Mouse (Mus musculus) left cerebral cortex, postnatal 10 days (tissue): ENCODE data around the gene Ankrd39. TPM values are rescaled to one million over a fixed set of nuclear protein-coding genes. Genes with fewer than 3 reads are reported as not detected.
"Not testable (repeated sequence)": the region's sequence is repeated elsewhere in the genome, so short reads cannot be mapped to it uniquely, and the experiment has no call there.

ENCODE experiments used
- DNase-seq, 2 experiments: peaks; one replicate each; pipeline ENCODE4 v3.0.0; 2021 to 2022; ENCODE audit warnings: low spot score in 2 of 2, mixed read lengths in 1 of 2; ENCODE audit errors: extremely low spot score in 1 of 2
- intact Hi-C: fragments of 180-260 bp; cut with DNase I; formaldehyde crosslinking; loops from one replicate; pipeline ENCODE4 v1.15.1; 2025
- total RNA-seq, 2 experiments: library from RNA; stranded (reverse); gene quantifications; 2 replicates each; pipeline ENCODE4 v1.2.3; 2021

Gene Ankrd39
- total RNA-seq, 2 experiments from 2014 or later: 13.4 to 18.1 TPM

DNA sequence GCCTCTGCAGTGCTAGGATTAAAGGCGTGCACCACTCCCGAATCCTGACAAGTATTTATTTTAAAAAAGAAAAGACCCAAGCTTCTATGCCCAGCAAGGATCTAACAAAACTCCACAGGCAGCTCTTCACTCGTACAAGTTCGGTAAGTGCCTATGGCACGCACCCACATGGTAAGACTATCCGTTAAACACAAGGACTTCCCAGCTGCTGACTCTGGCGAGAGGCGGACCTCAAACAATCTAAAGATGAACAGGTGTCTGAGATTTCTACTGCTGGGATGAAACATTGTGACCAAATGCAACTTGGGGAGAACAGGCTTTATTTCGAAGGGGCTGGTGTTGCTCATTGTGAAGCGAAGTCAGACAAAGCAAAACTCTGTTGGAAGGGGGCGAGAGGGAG is 7.1 kb downstream of the Ankrd39 start:
- DNase-seq: no peak
- intact Hi-C loops: no loop called here

DNA sequence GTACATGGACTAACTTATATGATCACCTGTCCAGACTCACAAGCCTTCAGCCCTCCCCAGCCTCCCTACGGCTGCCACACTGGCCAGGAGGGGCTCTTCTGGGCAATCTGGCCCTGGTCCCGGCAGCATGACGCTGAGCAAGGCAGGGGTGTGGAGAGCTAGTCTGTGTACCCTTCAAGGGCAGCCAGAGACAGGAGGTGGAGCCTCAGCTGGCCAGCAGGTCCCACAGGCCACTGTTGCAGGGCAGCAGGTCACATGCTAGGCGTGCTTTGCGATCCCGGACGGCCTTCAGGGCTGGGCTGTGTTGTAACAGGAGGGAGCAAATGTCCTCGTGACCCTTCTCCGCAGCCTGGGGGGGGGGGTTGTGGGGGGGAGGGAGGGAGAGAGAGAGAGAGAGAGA is 8.1 kb downstream of the Ankrd39 start, which contains the start of gene Gm42417:
Gm42417 (minus strand) TSS at position 244 of the 400 bp plus-strand sequence.
- peak in 1 of 2 experiments; percentile 54 for DNase-seq
- intact Hi-C loops: no loop called here

DNA sequence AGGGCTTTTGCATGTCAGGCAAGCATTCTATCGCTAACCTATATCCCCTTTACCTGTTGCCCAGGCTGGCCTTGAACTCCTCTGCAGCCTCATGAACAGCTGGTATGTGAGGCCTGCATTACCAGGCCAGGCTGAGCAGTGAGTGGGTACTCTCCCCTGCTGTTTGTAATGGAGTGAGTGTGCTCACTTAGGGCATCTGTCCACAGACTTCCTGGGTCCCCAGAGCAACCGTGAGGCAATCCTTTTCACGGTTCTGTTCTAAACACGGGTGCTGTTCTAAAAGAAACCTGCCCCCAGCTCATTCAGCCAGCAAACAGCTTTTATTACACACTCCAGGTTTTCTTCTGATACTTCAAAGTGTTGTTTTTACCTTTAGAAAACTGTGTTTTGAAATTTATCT is 8.5 kb downstream of the Ankrd39 start:
- no peak for DNase-seq
- intact Hi-C loops: no loop called here

DNA sequence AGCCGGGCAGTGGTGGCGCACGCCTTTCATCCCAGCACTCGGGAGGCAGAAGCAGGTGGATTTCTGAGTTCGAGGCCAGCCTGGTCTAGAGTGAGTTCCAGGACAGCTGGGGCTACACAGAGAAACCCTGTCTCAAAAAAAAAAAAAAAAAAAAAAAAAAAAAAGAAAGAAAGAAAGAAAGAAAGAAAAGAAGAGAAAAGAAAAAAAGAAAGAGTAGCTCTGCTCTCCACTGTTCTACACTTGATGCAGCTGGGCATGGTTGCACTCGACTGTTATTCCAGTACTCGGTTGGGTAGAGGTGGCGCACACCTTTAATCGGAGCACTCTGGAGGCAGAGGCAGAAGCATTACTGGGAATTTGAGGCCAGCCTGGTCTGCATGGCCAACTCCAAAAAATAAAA is 10.5 kb downstream of the Ankrd39 start, which contains the start of gene Ankrd23:
Ankrd23 (minus strand) TSS at position 101 of the 400 bp plus-strand sequence.
- intact Hi-C loops, DNase-seq: not testable (repeated sequence)

DNA sequence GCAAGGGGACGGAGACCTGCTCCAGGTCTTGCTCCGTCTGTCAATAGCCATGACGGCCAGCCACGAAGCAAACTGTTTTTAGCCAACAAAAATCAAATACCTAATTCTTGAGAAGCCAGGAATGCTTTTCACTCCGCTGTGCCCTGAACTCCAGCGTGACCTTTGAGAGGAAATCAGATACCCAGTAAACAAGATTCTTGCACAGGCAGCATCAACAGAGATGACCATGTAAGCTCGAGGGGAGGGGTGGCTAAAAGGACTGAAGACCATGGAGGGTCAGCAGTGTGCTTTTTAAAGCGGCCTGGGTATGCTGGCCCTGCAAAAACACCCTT is 10.9 kb downstream of the Ankrd39 start:
- intact Hi-C loops: no loop called here

DNA sequence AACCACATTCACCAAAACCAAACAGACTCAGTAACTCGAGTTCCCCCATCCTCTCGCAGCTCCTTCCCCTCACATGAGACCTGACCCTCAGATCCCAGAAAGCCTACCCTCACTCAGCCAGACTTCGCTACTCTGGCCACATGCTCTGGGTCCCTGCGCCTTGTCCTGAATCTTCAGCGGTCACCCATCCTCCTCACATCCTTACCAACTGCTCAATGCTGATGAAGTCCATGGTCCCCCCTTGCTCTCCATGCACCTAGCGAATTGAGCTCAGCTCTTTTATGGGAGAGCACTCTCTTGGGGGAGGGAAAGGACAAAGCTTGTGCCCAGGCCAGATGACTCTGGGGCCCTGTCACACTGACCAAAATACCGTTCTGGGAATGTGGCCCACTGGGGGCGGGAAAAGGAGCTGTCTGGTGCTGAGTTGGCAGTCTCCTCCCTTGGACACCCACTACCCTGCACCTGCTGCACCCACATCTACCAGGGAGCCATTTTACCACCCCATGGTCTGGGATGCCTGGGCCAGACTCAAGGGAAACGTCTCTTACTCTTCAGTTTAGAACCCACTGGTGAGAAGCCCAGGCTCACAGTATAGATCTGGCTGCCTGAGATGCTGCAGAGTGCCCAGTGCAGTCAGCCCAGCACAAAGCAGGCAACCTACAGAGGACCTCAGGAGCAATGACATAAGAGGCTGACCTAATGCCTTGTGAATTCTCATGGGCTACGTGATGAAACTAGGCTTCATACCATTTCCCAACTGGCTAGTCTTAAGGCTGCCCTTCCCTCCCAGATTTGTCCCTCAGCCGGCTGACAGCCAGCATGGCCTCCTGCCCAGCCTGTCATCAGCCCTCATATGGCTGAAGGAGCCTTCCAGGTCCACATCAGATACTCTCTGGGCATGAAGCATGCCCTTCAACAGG is 11.5 kb downstream of the Ankrd39 start:
- DNase-seq: peak in 1 of 2 experiments; percentile 34

More for the DNA sequence above, 10.9 kb downstream of the Ankrd39 start:
- DNase-seq: no peak

DNA sequence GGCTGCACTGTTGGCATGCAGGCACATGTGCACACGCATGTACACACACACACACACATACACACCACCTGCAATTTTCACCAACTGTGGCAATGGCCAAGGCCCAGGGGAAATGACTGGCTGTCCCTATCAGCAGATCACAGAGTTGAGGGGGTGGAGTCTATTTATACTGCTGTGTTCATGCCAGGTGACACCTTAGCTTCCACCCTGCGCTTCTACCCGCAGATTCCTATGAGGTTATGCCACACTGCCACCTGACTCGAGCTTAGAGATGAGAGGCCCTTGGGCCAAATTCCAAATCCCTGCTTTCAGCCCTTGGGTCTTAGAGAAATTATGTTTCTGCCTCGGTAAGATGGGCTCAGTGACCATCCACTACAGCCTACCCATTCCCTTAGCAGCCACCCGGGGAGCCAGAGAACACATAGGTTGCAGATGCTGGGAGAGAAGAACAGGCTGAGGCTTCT is 12.6 kb downstream of the Ankrd39 start:
- intact Hi-C loops: no loop called here

More for the DNA sequence above, 11.5 kb downstream of the Ankrd39 start:
- intact Hi-C loops: no loop called here

DNA sequence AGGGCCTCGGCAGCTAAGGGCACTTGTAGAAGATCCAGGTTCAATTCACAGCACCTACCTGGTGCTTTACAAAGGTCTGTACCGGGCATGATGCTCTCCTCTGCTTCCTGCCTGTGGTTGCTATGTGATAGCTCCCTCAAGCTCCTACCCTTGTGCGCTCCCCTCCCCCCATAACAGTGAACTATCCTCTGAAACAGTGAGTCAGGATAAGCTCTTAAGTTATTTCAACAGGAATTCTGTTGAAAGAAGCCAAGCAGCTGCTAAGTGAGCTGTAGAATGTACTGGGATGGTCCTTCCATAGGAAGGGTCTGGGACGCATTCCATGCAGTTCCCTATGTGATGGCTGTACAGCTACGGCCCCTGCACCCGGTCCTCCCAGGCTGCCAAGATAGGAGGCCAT is 13.7 kb downstream of the Ankrd39 start:
- intact Hi-C loops: no loop called here
- no peak for DNase-seq

More for the DNA sequence above, 12.6 kb downstream of the Ankrd39 start:
- peak in 1 of 2 experiments; percentile 34 for DNase-seq

DNA sequence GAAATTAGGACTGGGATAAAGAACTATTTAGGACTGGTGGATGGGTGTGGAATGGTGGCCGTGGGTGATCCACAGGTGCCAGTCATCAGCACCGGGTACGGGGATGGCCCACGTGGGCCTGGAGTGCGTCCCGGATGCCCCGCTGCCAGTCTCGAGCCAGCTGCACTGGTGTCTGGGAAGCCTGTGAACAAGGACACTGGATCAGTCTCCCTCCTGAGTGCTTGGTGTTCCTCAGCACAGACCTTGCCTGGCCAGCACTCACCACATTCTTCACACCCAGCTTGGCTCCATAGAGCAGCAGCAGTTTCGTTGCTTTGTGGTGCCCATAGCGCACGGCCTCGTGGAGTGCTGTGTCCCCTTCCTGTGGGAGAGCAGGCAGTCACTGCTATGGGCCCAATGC is 15.8 kb downstream of the Ankrd39 start:
- intact Hi-C loops: no loop called here
- no peak for DNase-seq

DNA sequence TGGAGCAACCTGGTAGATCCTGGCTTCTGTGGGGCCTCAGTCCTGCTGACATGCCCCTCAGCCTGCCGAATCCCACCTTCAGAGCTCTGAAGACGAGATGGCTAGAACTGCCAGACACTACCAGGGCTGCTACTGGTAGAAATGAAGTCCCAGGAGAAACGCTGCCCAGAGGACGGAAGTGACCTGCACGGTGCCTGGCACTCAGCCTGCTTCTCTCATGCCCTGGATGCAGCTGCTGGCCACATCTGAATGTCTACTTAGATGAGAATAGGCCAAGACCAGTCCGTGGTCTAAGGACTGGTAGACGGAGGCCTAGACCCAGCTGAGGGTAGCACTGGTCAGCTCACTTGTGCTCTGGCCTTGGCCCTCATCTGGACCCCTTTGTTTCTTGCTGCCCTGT is 16.3 kb downstream of the Ankrd39 start:
- DNase-seq: no peak
- intact Hi-C loops: no loop called here

DNA sequence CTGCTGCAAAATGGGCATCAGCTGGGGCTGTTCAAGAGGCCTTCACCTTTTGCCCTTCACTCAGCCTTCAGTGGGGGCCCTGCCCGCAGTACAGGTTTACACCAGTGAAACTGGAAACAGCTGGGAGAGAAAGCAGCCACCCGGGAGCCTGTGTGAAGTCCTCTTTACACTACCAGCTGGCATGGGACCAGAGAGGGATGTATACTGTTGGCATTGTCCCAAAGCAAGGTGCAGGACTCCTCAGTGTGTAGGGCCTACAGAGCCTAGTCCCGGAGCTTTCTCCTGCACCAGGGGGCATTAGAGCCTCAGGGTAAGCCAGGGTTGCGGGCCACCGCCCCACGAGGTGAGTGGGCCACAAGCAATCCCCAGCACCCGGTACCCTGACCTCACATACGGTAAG is 16.8 kb downstream of the Ankrd39 start:
- DNase-seq: no peak
- intact Hi-C loops: no loop called here

DNA sequence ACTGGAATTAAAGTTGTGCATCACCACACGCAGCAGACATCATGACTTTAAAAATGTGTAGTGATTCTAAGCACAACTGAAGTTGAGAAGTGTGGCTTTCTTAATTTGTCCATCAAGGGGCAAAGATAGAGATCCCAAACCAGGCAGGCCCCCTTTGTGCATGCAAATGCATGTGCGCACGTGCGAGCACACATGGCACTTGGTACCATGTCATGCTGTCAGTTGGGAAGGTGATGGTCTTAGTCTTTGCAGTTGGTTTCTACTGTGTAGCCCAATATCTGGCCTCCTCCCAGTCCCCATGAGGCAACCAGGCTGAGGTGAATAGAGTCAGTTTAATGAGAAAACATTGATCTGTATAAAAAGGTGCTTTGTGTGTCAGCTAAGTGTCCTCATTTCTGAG is 17.4 kb downstream of the Ankrd39 start:
- DNase-seq: no peak
- intact Hi-C loops: no loop called here

DNA sequence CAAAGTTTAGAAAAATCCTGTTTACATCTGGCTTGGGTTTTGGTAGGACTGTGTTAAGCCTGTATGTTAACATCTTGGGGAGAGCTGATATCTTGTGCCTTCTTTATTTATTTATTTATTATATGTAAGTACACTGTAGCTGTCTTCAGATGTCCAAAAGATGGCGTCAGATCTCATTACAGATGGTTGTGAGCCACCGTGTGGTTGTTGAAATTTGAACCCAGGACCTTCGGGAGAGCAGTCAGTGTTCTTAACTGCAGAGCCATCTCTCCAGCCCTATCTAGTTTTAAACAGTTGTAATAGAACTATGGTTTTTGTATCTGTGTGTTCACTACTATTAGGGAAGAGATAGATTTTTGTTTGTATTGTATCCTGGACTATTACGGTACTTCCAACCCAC is 18.0 kb downstream of the Ankrd39 start:
- intact Hi-C loops: no loop called here
- no peak for DNase-seq

DNA sequence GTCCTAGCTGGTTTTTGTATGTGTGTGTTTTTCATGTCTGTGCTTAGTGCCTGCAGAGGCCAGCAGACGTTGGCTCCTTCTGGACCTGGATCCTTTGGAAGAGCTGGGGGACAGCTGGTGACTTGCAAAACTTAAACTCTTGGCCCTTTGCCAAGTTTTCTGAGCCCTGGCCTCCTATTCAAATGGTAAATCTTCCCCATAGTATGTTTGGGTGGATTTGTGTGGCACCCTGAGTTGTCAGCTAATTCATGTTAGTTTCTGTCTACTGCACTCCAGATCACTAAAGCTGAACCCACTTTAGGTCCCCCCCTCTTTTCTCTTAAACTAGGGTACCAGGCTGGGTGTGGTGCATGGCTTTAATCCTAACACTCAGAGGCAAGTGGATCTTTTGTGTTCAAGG is 18.9 kb downstream of the Ankrd39 start:
- DNase-seq: no peak
- intact Hi-C loops: no loop called here

DNA sequence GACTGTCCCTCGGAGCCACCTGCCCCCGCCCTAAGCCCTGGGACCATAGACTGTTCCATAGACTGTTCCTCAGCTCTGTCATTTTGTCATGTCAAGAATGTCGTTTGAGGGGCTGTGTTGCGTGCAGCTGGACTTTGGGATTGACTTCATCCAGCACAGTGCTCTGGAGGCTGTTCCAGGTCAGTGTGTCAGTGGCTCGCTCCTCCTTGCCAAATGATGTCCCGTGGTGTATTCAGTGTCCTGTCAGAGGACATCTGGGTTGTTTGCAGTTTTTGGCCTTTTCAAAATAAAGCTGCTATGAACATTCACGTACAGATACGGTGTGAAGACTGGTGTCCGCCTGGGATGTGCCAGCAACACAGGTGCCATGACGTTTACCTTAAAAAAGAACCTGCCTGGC is 20.3 kb downstream of the Ankrd39 start:
- no peak for DNase-seq
- intact Hi-C loops: no loop called here

DNA sequence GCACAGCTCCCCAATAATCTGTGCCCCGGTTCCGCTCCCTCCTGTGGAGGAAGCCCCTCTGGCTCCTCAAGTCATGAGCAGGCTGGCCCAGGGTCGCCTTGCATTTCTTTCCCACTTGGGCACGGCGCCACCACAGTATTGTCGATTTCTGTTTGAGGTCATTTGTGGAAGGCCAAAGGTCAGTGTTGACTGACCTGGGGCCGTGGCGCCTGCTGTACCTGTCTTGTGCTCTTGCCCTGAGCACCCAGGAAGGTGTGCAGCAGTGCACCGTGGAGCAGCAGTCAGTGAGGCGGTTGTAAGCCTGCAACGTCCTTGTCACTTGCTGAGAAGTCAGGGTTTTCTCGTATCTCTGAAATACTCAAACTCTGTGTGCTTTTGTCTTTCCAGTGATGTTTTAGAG is 21.5 kb downstream of the Ankrd39 start:
- DNase-seq: no peak
- intact Hi-C loops: no loop called here

DNA sequence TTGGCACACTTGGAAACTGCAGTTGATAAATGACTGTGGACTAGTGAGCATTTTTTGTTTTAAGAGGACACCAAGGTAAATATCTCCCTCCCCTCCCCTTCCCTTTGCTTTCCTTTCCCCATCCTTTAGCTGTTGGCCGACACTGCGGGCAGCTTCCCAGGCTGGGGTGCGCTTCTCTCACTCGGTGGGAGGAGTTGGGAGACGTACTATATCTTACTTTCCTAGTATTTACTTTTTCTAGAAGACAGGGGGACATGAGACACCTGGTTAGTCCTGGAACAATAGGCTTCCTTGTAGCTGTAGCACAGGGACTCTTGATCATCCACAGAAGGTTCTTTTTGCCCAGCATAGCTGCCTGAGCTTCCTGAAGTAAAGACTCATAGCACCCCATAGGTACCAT is 23.2 kb downstream of the Ankrd39 start:
- no peak for DNase-seq
- intact Hi-C loops: no loop called here

DNA sequence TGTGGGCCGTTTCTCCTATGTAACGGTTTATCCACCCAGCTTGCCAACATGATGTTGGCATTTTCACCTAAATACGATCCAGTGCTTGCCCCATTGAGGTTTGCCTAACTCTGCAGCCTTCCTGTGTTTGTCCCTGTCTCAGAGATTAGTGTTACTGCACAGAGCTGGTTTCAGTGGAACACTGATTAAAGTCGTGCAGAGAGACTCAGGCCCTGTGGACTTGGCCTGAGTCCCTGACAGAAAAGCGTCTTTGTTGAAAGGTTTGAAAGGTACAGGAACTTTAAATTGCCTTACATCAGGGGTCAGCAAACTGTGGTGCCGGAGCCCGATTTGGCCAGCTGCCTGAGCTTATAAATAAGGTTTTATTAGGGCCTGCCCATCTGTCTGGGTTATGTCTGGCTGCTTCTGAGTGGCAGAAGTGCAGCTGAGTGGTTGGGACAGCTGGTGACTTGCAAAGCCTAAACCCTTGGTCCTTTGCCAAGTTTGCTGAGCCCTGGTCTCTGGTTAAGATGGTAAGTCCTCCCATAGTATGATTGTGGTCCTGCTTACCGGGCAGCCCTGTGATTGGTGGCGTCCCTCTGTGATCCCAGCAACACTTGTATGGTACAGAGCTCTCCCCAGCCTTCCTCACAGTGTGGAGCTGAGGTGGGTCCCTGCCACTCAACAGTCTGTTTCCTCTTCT is 23.8 kb downstream of the Ankrd39 start:
- intact Hi-C loops: no loop called here
- DNase-seq: no peak

DNA sequence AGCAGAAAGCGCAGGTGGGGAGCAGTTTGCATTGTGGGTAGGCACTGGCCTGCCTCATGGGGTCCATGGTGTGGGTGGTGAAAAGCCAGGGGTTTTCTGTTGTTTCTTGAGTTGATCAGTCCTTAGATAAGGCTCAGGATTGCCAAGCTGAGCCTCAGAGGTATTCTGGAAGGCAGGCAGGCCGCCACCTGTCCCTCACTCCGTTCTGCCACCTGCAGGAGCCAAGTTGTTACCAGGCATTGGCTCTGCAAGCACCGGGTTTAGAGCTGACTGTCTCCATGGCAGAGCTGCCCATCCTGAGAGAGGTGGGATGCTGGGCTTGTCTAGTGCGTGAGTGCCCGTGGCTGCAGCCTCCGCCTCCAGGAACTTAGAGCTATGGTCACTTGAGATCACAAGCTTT is 25.0 kb downstream of the Ankrd39 start:
- no peak for DNase-seq
- intact Hi-C loops: no loop called here

DNA sequence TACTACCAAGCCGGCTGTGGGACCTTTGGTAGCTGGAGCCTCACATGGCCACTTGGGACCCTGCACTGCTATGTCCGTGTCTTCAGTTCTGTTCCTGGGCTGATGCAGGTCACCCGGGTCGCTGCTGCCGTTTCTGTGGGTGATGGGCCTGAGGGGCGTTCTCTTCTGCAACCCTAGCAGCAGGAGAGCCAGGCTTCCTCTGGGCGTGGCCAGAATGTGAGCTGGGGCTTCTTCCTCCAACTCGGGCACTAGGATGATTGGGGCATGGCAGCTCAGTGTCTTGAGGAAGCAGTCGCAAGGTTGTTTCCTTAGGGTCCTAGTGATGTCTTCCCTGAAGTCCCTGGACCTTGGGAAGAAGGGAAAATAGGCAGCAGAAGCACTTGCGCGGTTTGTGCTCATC is 27.6 kb downstream of the Ankrd39 start:
- no peak for DNase-seq
- intact Hi-C loops: no loop called here
